Mouse (Mus musculus) cerebellum, adult 2 months (tissue): ENCODE results near the gene 1700018B08Rik.

Source experiments
- CTCF ChIP-seq: fragments of 200-500 bp; IDR thresholded peaks from 2 replicates; pipeline ENCODE4 v1.5.1; 2011; ENCODE audit warnings: low read depth, mild to moderate bottlenecking, control low read depth, low read length, moderate library complexity, borderline replicate concordance; ENCODE audit not compliant: insufficient read depth
- POLR2A ChIP-seq: fragments of 200-500 bp; IDR thresholded peaks from 2 replicates; pipeline ENCODE4 v1.6.1; 2011; ENCODE audit warnings: low read length, control low read depth, borderline replicate concordance; ENCODE audit not compliant: insufficient read depth

DNA sequence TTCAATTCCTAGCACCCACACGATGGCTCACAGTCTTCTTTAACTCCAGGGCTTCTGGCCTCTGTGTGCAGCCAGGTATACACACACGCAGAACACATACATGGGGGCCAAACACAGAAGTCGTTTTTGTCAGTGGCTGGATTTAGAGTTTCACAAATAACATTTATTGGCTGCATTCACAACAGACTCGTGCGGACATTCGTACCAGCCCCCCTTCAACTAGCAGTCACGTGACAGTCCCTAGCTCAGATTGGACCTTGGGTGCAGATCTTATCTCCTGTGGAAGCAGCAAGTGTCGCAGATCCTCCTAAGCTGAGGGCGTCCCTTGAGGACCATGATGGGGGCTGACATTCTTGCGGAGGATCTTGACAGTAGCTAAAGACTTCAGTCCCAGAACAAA, 13.5 kb downstream of the 1700018B08Rik start:
- no peak for TF ChIP-seq CTCF
- no peak for TF ChIP-seq POLR2A
